Mouse (Mus musculus) gastrocnemius, postnatal 4 days (tissue): ENCODE measurements around the gene Cald1. TPM values are rescaled to one million over a fixed set of nuclear protein-coding genes. Genes with fewer than 3 reads are reported as not detected.
A peak's percentile ranks its signal among the peaks of the same experiment; 100 is the strongest.

ENCODE experiments used
- DNase-seq, 2 experiments: peaks; one replicate each; pipeline ENCODE4 v3.0.0; 2021 to 2022; ENCODE audit warnings: low spot score in 2 of 2, mixed read lengths in 2 of 2
- total RNA-seq, 2 experiments: library from RNA; stranded (reverse); gene quantifications; 2 replicates each; pipeline ENCODE4 v1.2.3; 2021

The Cald1 gene
- total RNA-seq, 2 experiments from 2014 or later, result 110 to 127 TPM

DNA sequence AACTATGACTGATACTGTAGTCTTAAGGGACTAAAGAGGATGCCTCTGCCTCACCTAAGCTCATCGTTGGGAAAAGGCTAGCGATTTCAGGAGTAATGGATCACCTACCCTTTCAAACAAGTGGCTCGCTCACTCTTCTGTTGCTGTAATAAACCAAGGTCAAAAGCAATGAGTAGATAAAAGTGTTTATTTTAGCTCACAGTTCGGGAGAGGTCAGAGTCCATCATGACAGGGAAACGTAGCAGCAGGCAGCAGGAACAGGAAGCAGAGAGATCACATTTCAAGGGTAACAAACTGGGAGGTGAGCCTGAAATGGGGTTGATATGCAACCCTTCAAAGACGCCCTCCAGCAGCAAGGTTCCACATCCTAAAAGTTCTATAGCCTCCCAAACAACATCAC is 64.3 kb downstream of the Cald1 start:
- DNase-seq, result no peak

DNA sequence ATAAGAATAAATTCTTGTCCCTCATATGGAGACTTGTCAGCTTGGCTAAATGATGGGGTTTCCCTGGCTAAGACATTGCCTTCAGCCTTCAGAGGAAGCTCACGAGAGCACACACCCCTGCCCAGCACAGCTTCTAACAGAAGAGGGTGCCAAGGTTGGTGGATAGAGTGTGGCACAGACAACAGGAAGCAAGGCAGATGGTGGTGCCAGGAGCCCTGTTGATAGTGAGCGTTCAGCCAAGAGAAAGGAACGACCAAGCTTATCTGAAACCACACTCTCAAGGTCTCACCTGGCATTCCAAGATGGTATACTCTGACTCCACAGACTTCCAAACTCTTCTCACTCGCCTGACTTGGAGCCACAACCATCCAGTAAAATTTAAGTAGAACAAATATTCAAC is 66.0 kb downstream of the Cald1 start:
- DNase-seq, result no peak

DNA sequence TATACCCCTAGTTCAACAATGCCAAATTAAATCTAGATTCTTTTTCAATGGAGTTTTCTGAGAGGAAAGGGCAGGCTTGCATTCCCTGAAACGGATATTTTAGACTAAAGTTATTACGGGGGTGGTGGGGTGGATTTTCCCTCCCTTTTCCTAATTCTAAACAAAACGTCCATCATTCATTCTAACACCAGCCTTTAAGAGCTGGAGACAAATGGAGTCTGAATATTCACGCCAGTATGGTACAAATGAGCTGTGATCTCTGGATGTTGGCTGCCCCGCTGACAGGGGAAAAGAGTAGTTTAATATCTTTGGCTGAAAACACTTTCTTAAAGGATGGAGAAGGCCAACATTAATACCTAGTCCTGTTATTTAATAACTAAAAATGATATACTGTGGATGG is 66.4 kb downstream of the Cald1 start:
- DNase-seq, result no peak

DNA sequence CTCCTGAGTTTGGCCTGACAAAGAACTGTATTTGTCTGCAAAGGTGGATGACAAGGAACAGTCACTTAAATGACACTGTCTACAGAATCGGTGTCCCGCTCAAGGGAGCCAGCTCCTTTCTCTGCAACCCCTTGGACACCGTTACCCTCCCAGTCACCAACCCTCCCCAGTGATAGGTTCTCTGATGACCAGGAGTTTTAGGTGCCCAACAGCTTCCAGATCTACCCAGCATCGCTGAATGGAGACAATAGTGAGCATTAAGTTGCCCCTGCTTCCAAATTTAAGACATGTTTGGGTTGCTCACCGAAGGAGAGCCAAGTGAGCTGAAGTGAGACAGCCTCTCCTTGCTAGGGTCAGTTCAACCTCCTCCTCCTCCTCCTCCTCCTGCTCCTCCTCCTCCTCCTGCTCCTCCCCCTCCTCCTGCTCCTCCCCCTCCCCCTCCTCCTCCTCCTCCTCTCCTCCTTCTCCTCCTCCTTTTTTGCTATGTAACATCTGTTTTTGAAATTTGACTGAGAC is 70.5 kb downstream of the Cald1 start:
- no peak for DNase-seq

DNA sequence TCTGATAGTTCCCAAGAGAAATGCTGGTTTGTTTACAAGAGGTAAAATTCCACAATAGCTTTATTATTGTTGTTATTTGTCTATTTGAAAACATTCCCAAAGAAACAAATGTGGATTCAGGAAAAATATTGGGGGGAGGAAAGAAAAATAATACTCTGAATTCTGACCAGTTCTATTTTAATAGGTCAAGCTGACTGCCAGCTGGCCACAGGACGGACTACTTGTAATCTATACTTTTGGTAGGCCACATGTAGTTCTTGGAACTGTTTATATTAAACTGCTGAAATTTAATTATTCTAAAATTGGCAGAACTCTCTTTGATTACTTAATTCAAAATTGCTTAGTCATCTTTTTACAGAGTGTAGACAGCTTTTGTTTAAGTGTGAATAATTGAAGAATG is 73.1 kb downstream of the Cald1 start:
- no peak for DNase-seq

DNA sequence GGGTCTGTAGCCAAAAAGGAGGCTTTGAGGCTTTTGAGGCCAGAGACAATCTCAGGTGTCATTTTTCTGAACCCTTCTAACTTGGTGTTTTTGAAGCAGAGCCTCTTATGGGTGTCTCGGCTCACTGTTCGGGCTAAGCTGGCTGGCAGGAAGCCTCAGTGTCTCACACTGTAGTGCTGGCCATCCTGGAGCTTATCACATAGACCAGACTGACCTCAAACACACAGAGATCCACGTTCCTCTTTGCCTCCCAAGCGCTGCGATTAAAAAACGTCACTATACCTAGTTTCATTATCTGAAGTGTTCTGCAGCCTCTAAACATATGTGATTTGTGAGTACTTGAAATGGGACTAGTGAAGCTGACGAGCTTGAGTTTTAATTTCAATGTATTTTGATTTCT is 76.1 kb downstream of the Cald1 start:
- no peak for DNase-seq

DNA sequence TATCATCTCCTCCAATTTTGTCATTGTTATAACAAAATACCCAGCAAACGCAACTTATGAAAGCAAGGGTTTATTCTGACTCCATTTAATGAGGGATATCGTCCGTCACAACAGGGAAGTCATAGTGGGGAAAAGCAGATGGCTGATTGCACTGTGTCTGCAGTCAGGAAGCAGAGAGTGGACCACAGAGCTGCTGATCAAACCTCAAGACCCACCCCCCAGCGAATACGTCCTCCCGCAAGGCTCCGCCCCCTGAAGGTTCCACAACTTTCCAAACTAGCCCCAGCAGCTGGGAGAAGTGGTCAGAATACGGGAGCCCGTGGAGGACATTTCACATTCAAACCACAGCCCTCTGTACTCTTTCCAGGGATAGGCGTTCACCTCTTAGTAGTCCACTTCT is 76.6 kb downstream of the Cald1 start:
- DNase-seq, result no peak

DNA sequence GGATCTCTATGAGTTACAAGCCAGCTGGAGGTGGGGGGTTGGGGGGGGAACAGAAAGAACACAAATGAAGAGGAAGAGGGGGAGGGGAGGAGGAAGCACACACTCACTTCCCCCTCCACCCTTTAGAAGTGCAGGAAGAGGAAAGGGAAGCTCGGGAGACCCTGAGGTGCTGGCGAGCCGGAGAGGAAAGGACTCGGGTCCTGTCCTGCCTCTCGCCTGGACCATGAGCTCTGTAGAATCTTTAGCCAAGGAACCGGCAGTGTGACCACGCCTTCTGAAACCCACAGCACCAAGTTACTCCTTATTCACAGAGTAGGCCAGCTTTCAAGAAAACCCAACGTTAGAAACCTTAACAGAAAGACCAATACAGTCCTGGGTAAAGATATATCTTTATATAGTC is 83.8 kb downstream of the Cald1 start:
- DNase-seq, result no peak

DNA sequence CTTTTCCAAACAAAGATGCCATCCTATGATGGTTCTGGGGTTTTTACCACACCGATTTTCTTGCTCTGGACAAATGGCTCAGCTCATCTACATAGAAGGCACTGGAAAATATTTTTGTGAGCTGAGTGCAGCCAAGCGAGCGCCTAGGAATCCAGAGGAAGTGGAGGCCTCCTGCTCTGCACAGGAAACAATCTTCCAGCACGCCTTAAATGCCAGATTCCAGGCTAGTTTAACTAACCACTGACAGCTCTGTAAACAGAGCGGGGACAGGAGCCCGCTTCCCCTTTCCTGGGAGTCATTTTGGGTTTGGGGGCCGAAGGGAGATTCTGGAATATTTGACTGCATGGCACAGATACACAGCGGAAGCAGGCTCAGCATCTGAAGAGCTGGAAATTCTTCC is 86.6 kb downstream of the Cald1 start:
- peak in 1 of 2 experiments; percentile 41 for DNase-seq

DNA sequence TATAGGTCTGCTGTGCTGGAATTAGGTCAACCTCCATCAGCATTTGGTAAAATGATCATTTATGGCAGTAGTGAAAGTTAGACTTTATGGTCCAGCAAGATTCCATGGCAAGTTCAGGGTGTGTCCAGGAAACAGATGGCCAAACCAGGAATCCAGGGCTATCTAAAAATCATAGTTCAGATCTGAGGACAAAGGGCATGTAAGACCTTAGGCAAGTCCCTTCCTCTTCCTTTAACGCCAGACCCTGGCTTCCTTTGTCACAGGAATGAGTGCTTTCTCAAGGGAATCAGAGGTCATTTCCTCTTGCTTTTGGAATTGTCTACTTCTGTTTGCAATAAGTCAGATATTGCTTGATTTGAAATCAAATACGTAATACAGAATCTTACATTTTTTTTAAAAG is 90.7 kb downstream of the Cald1 start:
- no peak for DNase-seq

DNA sequence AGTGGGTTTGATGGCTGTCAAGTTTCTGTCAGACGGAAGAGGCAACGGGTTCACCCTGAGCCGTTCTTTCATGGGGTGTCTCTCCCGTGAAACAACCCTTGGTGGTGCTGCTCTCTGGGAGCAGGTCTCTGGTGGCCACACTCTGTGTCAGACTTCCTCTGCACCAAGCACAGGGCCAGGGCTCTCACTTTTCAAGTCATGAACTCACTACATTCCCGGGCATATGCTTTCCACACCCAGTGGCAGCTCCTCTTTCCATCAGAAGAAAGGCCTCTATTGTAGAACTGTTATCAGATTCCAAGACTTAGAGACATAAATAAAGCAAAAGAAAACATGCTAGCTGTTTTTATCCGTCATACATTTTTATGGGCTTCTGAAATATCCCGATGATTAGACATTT is 93.1 kb downstream of the Cald1 start:
- no peak for DNase-seq

DNA sequence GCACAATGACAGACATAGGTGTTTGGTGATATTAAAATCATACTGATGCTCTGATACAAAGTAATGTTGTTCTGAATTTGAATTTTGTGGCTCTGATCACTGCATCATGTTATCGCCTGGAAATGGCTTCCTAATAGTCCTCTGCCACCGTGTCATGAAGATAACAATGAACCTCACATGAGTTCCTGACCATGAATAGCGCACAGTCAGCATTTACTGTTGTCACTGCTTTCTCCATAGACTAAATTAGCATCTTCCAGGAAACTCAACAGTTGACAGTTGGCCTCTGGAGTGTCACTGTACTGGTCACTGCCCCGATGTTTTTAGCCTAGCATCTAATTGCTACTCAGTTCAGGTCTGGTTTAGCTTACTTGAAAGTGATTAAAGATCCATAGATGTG is 95.8 kb downstream of the Cald1 start:
- no peak for DNase-seq

DNA sequence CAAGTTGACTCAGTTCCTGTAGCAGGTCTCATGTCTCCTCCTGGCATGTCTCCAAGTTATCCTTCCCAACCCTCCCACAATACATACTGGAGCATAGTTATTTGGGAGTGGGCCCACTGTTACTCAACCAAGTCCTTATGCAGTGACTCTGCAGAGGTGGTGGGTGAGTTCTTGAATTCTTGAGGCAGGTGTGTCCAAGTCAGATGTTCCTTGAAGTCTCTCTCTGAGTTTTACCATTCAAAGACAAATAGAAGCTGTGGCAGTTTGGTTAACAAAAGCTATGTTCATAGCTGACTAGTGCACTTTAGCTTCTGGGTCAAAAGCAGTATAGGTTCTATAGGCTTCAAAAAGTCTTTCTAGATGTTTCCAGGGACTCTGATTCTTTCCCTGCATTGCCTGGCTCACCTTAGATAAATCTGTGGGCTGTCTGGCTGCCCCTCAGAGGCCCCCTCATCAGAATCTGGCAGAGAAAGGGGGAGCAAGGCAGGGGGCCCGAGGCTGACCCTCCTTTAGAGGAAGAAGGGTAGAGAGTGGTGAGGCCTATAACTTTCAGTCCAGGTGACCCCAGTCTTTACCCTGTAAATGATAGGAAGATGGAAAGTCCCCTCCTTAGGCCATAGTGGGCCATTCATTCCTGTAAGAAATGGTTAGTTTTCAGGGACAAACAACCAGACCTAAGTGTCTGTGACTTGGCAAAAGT is 105.3 kb downstream of the Cald1 start:
- no peak for DNase-seq

DNA sequence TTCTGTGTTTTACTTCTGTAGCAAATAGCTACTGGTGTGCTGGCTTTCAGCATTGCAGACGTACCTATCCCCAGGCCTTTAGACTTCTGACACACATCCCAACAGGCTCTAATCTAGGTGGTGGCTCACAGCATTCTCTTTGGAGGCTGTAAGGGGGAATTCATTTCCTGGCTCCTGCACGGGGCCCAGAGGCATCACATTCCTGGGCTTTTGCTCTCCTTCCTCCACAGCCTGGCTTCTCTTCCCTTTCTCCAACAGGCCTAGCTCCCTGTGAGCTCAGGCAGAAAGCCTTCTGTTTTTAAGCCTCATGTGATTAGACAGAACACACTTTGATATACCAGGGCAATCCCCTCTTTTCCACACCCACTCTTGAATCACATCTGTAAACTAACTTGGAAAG is 109.2 kb downstream of the Cald1 start:
- no peak for DNase-seq

DNA sequence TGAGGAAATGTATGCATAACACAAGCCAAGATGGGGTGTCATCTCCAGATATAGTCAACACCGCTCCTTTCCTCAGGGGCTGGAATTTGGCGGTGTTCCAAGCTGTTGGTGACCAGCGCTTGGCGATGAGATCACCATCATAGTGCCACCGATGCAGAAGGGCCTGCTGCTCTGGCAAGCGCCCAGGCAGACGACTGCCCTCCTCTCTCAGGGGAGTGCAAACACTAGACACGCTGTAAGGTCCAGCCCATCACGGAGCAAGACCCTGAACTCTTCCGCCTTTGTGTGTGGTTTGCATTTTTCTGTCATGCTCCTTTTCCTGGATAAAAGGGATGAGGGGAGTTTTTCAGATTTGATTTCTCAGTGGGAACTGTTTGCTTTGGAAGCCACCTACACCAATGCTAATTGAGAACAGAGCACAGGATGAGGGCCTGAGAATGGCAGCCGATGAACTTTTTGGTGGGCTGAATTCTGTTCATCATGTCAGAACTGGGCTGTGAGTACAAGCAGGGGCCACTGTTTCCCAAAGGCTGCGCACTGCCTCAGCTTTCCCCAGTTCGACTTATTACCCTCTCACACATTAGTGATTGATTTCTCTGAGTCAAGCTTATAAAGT is 110.5 kb downstream of the Cald1 start:
- DNase-seq, result peak; percentile 33 to 56

DNA sequence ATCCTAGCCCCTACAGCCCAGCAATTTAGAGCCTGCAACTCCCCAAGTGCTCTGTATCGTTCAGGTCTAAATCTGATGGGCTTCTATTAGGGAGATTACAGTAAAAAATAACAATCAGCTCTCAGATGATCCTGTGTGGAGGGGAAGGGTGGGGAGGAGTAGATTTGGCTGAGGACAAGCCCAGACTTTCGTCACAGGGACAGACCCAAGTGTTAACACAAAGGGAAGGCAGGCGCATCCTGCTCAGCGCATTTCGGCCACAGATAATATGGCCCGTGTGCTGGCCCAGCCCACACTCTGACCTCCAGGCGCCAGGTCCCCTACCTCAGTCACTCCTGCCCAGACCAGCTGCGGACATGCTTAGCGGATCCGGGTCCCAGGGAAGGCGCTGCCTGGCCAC is 111.0 kb downstream of the Cald1 start:
- peak in 1 of 2 experiments; percentile 63 for DNase-seq

DNA sequence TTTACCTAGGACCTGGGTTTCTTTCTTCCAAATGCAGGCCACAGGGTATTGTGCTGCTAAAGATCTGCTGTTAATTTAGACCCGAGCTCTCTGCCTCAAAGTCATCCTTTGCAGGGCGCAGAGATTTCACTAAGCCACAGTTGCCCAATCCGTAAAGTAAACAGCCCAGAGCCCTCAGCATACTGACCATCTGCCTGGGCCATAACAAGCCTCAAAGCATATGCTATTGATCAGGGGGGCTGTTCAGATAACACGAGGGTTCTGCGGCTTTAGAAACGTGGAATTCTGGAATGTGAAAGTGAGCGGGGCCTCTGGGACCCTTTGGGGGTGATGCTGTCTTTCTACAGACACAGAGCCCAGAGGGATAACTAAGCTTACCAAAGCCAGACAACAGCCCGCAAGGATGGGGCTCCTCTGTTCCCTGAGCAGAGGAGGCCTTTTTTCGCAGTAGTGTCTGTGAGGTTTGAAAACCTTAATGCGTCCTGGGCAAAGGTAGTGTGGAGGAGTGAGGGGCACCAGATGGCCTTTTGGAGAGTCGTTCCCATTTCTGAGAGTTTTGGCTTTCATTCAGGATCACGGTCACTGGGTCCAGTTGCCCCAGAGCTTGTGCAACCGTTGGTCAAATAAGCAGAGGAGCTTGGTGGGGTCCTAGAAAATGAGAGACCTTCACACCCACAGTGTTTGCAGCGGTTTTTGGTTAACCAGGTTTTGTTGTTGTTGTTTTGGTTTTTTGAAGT is 111.8 kb downstream of the Cald1 start:
- no peak for DNase-seq

DNA sequence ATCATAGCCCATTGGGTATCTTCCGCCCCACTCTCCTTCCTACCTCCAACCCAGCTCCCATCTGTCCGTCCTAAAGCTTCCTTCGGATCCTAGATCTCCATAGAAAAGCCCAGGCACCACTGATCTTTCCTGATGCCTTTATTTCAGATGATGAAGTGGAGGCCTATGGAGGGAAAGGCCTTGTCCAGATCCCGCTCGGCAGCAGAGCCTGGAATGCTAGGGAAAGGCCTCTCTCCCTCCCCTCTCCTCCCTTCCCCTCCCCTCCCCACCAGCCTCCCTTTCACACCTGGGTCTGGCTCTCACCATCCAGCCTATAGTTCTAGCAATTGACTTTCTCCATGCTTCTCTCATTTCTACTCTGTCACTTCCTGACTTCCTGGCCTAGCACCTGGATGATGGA is 112.5 kb downstream of the Cald1 start:
- DNase-seq, result no peak

DNA sequence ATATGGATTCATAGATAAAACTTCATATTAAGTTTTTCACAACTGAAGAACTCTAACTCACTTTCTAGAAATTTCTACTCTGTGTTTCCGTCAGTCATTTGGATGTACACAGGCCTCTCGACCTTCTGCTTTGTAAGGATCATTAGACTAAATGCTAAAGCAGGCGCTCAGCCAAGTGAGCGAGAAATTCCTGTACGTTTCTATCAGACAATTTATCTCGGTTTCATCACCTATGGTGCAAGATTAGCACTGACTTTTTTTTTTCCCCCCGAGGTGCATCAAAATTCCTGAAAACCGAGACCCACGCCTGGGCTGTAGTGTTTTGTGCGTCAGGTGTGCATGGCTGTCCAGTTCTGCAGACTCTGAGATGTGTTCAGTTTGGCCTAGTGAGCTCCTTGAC is 113.3 kb downstream of the Cald1 start:
- no peak for DNase-seq

DNA sequence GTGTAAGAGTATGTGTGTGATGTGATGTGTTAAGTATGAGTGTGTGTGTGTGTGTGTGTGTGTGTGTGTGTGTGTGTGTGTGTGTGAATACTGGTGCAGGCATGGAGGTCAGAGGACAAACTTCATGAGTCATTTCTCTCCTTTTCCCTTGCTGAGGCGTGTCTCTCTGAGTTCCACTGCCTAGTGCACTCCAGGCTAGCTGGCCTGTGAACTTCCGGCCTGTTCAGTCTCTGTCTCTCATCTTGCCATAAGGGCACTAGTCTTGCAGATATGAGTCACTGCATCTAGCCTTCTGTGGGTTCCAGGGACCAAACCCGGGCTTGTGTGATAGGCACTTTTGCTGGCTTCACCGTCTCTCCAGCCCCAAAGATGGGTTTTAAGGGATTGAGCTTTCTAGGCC is 114.9 kb downstream of the Cald1 start:
- DNase-seq, result no peak

DNA sequence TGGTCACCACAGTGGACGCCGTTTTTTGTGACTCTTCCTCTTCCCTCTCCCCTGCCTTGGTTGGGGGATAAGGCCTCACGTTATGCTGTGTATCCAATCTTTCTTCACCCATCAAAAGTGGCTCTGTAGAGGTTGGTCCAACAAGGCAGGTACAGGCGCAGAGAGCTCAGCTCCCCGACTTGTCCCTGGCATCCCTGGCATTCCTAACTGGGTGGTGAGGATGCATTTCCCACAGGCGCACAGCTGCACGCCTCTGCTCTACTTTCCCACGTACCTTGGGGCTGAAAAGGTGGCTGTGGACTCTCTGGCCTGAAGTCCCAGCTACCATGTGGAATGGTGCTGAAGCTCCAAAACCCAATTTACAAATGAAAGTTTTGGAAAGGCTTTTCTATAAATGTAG is 115.5 kb downstream of the Cald1 start:
- no peak for DNase-seq

DNA sequence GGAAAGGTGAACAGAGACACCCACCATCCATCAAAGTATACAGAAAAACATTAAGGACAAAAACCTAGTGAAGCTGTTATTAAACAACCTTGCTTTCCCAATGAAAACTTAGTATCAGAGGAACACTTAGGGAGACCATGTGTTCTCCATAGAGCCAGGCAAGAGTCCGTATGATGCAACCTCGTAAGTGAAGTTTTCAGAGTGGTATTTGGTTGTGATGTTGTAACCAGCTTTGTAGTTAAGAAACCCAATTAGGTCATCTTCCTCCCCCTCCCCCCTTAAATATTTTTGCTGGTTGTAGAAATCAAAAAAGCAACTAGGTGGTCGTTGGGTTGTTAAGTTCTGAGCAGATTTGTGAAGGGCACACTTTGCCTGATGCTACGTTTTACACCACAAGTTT is 116.3 kb downstream of the Cald1 start:
- DNase-seq, result no peak
